Mouse (Mus musculus): Measurements from ENCODE around the gene Csnk1g2.
"Not testable (repeated sequence)": the region's sequence is repeated elsewhere in the genome, so short reads cannot be mapped to it uniquely, and the experiment has no call there.

Csnk1g2 gene

GRCm38 (mm10) chr10:80623457-80624191 lies 986 bp downstream of the Csnk1g2 start:
- peak; percentile 80 for DNase-seq (ENCODE audit: low read depth)

- DNase-seq (ENCODE audit: low read depth), result no peak
These were observed 3.1 kb downstream of the Csnk1g2 start for GRCm38 (mm10) chr10:80625764-80626163.

GRCm38 (mm10) chr10:80627685-80628084 lies 5.0 kb downstream of the Csnk1g2 start:
- DNase-seq (ENCODE audit: low read depth), result no peak

- DNase-seq (ENCODE audit: low read depth), result no peak
These were observed 6.3 kb downstream of the Csnk1g2 start for GRCm38 (mm10) chr10:80628925-80629324.

GRCm38 (mm10) chr10:80635345-80635744 lies 12.7 kb downstream of the Csnk1g2 start:
- DNase-seq (ENCODE audit: low read depth), result no peak

- no peak for DNase-seq (ENCODE audit: low read depth)
These were observed 24.3 kb downstream of the Csnk1g2 start for GRCm38 (mm10) chr10:80646936-80647335.

GRCm38 (mm10) chr10:80649910-80650309 lies 27.3 kb downstream of the Csnk1g2 start:
- DNase-seq (ENCODE audit: low read depth), result not testable (repeated sequence)

- no peak for DNase-seq (ENCODE audit: low read depth)
These were observed 27.8 kb downstream of the Csnk1g2 start for GRCm38 (mm10) chr10:80650392-80650791.

- DNase-seq (ENCODE audit: low read depth), result peak; percentile 62
These were observed 30.6 kb downstream of the Csnk1g2 start for GRCm38 (mm10) chr10:80653156-80653720.

GRCm38 (mm10) chr10:80654866-80655265 lies 32.2 kb downstream of the Csnk1g2 start:
- no peak for DNase-seq (ENCODE audit: low read depth)

- no peak for DNase-seq (ENCODE audit: low read depth)
These were observed 32.9 kb downstream of the Csnk1g2 start for GRCm38 (mm10) chr10:80655406-80656129.

- peak; percentile 99 for DNase-seq (ENCODE audit: low read depth)
These were observed 33.7 kb downstream of the Csnk1g2 start for GRCm38 (mm10) chr10:80656130-80656862.

- no peak for DNase-seq (ENCODE audit: low read depth)
These were observed 34.4 kb downstream of the Csnk1g2 start, which contains the start of gene Btbd2 for GRCm38 (mm10) chr10:80656863-80657623. Btbd2 (minus strand) TSS chr10:80657071.

GRCm38 (mm10) chr10:80658194-80658840 lies 35.7 kb downstream of the Csnk1g2 start:
- DNase-seq (ENCODE audit: low read depth), result no peak

GRCm38 (mm10) chr10:80658841-80659202 lies 36.2 kb downstream of the Csnk1g2 start:
- peak; percentile 59 for DNase-seq (ENCODE audit: low read depth)

- peak; percentile 73 for DNase-seq (ENCODE audit: low read depth)
These were observed 36.6 kb downstream of the Csnk1g2 start for GRCm38 (mm10) chr10:80659213-80659612.

GRCm38 (mm10) chr10:80661149-80661548 lies 38.5 kb downstream of the Csnk1g2 start:
- DNase-seq (ENCODE audit: low read depth), result peak; percentile 73

GRCm38 (mm10) chr10:80663485-80664196 lies 41.0 kb downstream of the Csnk1g2 start:
- peak; percentile 30 for DNase-seq (ENCODE audit: low read depth)

- DNase-seq (ENCODE audit: low read depth), result peak; percentile 88
These were observed 41.8 kb downstream of the Csnk1g2 start for GRCm38 (mm10) chr10:80664197-80665015.

- DNase-seq (ENCODE audit: low read depth), result peak; percentile 84
These were observed 42.4 kb downstream of the Csnk1g2 start for GRCm38 (mm10) chr10:80665016-80665380.

Data from 416B (cell line).